Mouse (Mus musculus) MEL (cell line): ENCODE data around the gene Epb41l4b. TPM values are rescaled to one million over a fixed set of nuclear protein-coding genes. Genes with fewer than 3 reads are reported as not detected.

Experiments
- DNase-seq: peaks from one replicate; pipeline ENCODE4 v3.0.0; 2011; ENCODE audit warnings: low read depth, low spot score
- H3K27ac ChIP-seq: 2 replicates; pipeline ENCODE4 v1.5.1; 2012; ENCODE audit warnings: low read depth, mild to moderate bottlenecking, control low read depth, low read length, moderate library complexity; ENCODE audit not compliant: control insufficient read depth
- H3K27me3 ChIP-seq, 2 experiments: fragments of 150-350 bp in 1 of 2; sonication (generic) in 1 of 2; 2 replicates each; pipeline ENCODE4 v1.6.1; 2012; ENCODE audit warnings: low read length in 2 of 2, mild to moderate bottlenecking in 2 of 2, improper control_type of control experiment in 1 of 2, moderate library complexity in 1 of 2; ENCODE audit not compliant: insufficient read depth in 2 of 2, control insufficient read depth in 1 of 2
- H3K36me3 ChIP-seq, 2 experiments: 2 replicates each; pipeline ENCODE4 v1.6.1; 2012 to 2014; ENCODE audit warnings: low read length in 2 of 2, improper control_type of control experiment in 1 of 2, inconsistent platforms in 1 of 2, mild to moderate bottlenecking in 1 of 2; ENCODE audit not compliant: insufficient read depth in 2 of 2, control insufficient read depth in 1 of 2
- H3K4me1 ChIP-seq, 2 experiments: fragments of 150-350 bp in 1 of 2; sonication (generic) in 1 of 2; 2 replicates each; pipeline ENCODE4 v1.6.1; 2012; ENCODE audit warnings: low read length in 2 of 2, improper control_type of control experiment in 1 of 2, mild to moderate bottlenecking in 1 of 2; ENCODE audit not compliant: insufficient read depth in 2 of 2, control insufficient read depth in 1 of 2
- H3K4me3 ChIP-seq, 2 experiments: fragments of 150-350 bp in 1 of 2; sonication (generic) in 1 of 2; 2 replicates each; pipeline ENCODE4 v1.5.1; 2012; ENCODE audit warnings: low read depth in 2 of 2, low read length in 2 of 2, mild to moderate bottlenecking in 2 of 2, moderate library complexity in 2 of 2, control low read depth in 1 of 2, improper control_type of control experiment in 1 of 2; ENCODE audit not compliant: control insufficient read depth in 1 of 2, insufficient read depth in 1 of 2
- H3K79me2 ChIP-seq: 2 replicates; pipeline ENCODE4 v1.6.1; 2012; ENCODE audit warnings: mild to moderate bottlenecking, low read length, moderate library complexity; ENCODE audit not compliant: control insufficient read depth, poor library complexity, insufficient read depth
- H3K9ac ChIP-seq: 2 replicates; pipeline ENCODE4 v1.6.1; 2012; ENCODE audit warnings: low read depth, mild to moderate bottlenecking, control low read depth, low read length, moderate library complexity; ENCODE audit not compliant: control insufficient read depth, poor library complexity, severe bottlenecking
- H3K9me3 ChIP-seq: fragments of 150-350 bp; sonication (generic); replicated peaks from 2 replicates; pipeline ENCODE4 v1.6.1; 2012; ENCODE audit warnings: mild to moderate bottlenecking, low read length, improper control_type of control experiment, moderate library complexity; ENCODE audit not compliant: insufficient read depth
- ETS1 ChIP-seq: IDR thresholded peaks from 2 replicates; pipeline ENCODE4 v1.6.1; 2012; ENCODE audit warnings: low read depth, mild to moderate bottlenecking, inconsistent platforms, low read length, improper control_type of control experiment, moderate library complexity
- JUND ChIP-seq: IDR thresholded peaks from 2 replicates; pipeline ENCODE4 v1.6.1; 2011; ENCODE audit warnings: low read depth, mild to moderate bottlenecking, improper control_type of control experiment, low read length
- KAT2A ChIP-seq: conservative IDR thresholded peaks from 2 replicates; pipeline ENCODE4 v1.6.1; 2012; ENCODE audit warnings: low read depth, low read length, improper control_type of control experiment, inconsistent platforms
- MAFK ChIP-seq: IDR thresholded peaks from 2 replicates; pipeline ENCODE4 v1.6.1; 2011; ENCODE audit warnings: low read depth, mild to moderate bottlenecking, low read length, improper control_type of control experiment, borderline replicate concordance
- MYB ChIP-seq: IDR thresholded peaks from 2 replicates; pipeline ENCODE4 v1.6.1; 2011; ENCODE audit warnings: mild to moderate bottlenecking, low read depth, low read length, improper control_type of control experiment
- MYC ChIP-seq: IDR thresholded peaks from 2 replicates; pipeline ENCODE4 v1.6.1; 2011; ENCODE audit warnings: low read depth, mild to moderate bottlenecking, low read length, improper control_type of control experiment, moderate library complexity
- POLR2AphosphoS2 ChIP-seq: IDR thresholded peaks from 2 replicates; pipeline ENCODE4 v1.6.1; 2011; ENCODE audit warnings: low read length, improper control_type of control experiment
- RAD21 ChIP-seq: IDR thresholded peaks from 2 replicates; pipeline ENCODE4 v1.6.1; 2011; ENCODE audit warnings: mild to moderate bottlenecking, low read depth, low read length, improper control_type of control experiment
- TBP ChIP-seq: IDR thresholded peaks from 2 replicates; pipeline ENCODE4 v1.8.0; 2011; ENCODE audit warnings: low read depth, low read length, improper control_type of control experiment
- USF2 ChIP-seq, 2 experiments: IDR thresholded peaks; 2 replicates each; pipeline ENCODE4 v1.6.1; 2011 to 2012; ENCODE audit warnings: improper control_type of control experiment in 2 of 2, low read length in 2 of 2, borderline replicate concordance in 1 of 2, inconsistent platforms in 1 of 2, low read depth in 1 of 2, mild to moderate bottlenecking in 1 of 2; ENCODE audit not compliant: insufficient read depth in 1 of 2
- ZC3H11A ChIP-seq: IDR thresholded peaks from 2 replicates; pipeline ENCODE4 v1.6.1; 2012; ENCODE audit warnings: low read depth, mild to moderate bottlenecking, inconsistent platforms, low read length, improper control_type of control experiment
- ZKSCAN1 ChIP-seq: IDR thresholded peaks from 2 replicates; pipeline ENCODE4 v1.6.1; 2012; ENCODE audit warnings: low read depth, mild to moderate bottlenecking, inconsistent platforms, low read length, improper control_type of control experiment, moderate library complexity
- ZMIZ1 ChIP-seq: IDR thresholded peaks from 2 replicates; pipeline ENCODE4 v1.6.1; 2012; ENCODE audit warnings: low read depth, mild to moderate bottlenecking, inconsistent platforms, low read length, improper control_type of control experiment, moderate library complexity
- polyA plus RNA-seq, 2 experiments: library from polyadenylated mRNA; stranded (reverse) in 1 of 2; unstranded in 1 of 2; fragments of >175 nt in 1 of 2; fragments of >200 nt in 1 of 2; gene quantifications; 2 replicates each; pipeline versions ENCODE4 v1.2.1 to v1.2.4; 2012; ENCODE audit warnings: low replicate concordance in 2 of 2, low read depth in 1 of 2; ENCODE audit not compliant: insufficient read length in 2 of 2, insufficient read depth in 1 of 2, missing spikeins in 1 of 2
- total RNA-seq: library from RNA; depleted of rRNA; stranded (reverse); fragments of 300-350 nt; gene quantifications from 2 replicates; pipeline ENCODE4 v1.2.3, GENCODE M21; 2012

Epb41l4b gene
- total and polyA plus RNA-seq, 3 experiments: not detected

GRCm38 (mm10) chr4:56965586-56966179 lies 177.6 kb downstream of the Epb41l4b start:
- H3K9me3 ChIP-seq: no peaks in the 10 kb centered on the region
- no peak for DNase-seq
- H3K79me2 ChIP-seq: no peaks in the 10 kb centered on the region
- no peak overlapping the region for H3K9ac ChIP-seq
- H3K27me3 ChIP-seq: no peaks in the 10 kb centered on the region; a peak in 1 of 4 replicates
- H3K27ac ChIP-seq: no peak overlapping the region
- H3K4me1 ChIP-seq: no peaks in the 10 kb centered on the region
- no peak overlapping the region for H3K4me3 ChIP-seq
- TF ChIP-seq TBP: no peak
- no peak for TF ChIP-seq MAFK
- no peak for TF ChIP-seq POLR2AphosphoS2
- no peak for TF ChIP-seq MYC
- no peak for TF ChIP-seq ZKSCAN1
- TF ChIP-seq JUND: no peak
- no peak for TF ChIP-seq MYB
- TF ChIP-seq RAD21: no peak
- no peak for TF ChIP-seq USF2 (IDR thresholded peaks at IDR 0.05; ENCODE audit: borderline replicate concordance in 1 of 2, insufficient read depth in 1 of 2, low read depth in 1 of 2, low read length in 2 of 2)
- no peak for TF ChIP-seq ZC3H11A
- no peak for TF ChIP-seq KAT2A
- no peak for TF ChIP-seq ETS1
- H3K36me3 ChIP-seq: no peaks in the 10 kb centered on the region

- H3K27ac ChIP-seq: no peak overlapping the region
- no peaks in the 10 kb centered on the region for H3K9me3 ChIP-seq
- H3K9ac ChIP-seq: no peak overlapping the region
- no peak overlapping the region for H3K4me3 ChIP-seq
- no peak for DNase-seq
- no peaks in the 10 kb centered on the region for H3K36me3 ChIP-seq
- no peaks in the 10 kb centered on the region; a peak in 1 of 4 replicates for H3K27me3 ChIP-seq
- H3K79me2 ChIP-seq: no peaks in the 10 kb centered on the region
- H3K4me1 ChIP-seq: no peaks in the 10 kb centered on the region
- TF ChIP-seq USF2 (IDR thresholded peaks at IDR 0.05; ENCODE audit: borderline replicate concordance in 1 of 2, insufficient read depth in 1 of 2, low read depth in 1 of 2, low read length in 2 of 2): no peak
These were observed 179.6 kb downstream of the Epb41l4b start for GRCm38 (mm10) chr4:56963687-56964086.

- TF ChIP-seq ZMIZ1: no peak
- no peak for DNase-seq
- H3K9ac ChIP-seq: no peak overlapping the region
- H3K27ac ChIP-seq: no peak overlapping the region
- no peaks in the 10 kb centered on the region for H3K79me2 ChIP-seq
- H3K4me3 ChIP-seq: no peak overlapping the region
- peaks cover 0 to 1% of the 10 kb centered on the region in 2 experiments; a peak in 1 of 4 replicates for H3K27me3 ChIP-seq
- H3K36me3 ChIP-seq: no peaks in the 10 kb centered on the region; a peak in 1 of 4 replicates
- no peaks in the 10 kb centered on the region for H3K4me1 ChIP-seq
- no peaks in the 10 kb centered on the region for H3K9me3 ChIP-seq
These were observed 181.8 kb downstream of the Epb41l4b start for GRCm38 (mm10) chr4:56961320-56961925.
